Mouse (Mus musculus): ENCODE results near the gene Ciao2a.
A peak's percentile ranks its signal among the peaks of the same experiment; 100 is the strongest.

The Ciao2a gene

GRCm38 (mm10) chr9:66120945-66121344 lies 5.5 kb upstream of the Ciao2a start:
- no peak for DNase-seq

GRCm38 (mm10) chr9:66121421-66121820 lies 5.0 kb upstream of the Ciao2a start:
- no peak for DNase-seq

GRCm38 (mm10) chr9:66123648-66124047 lies 2.8 kb upstream of the Ciao2a start:
- no peak for DNase-seq

DNA sequence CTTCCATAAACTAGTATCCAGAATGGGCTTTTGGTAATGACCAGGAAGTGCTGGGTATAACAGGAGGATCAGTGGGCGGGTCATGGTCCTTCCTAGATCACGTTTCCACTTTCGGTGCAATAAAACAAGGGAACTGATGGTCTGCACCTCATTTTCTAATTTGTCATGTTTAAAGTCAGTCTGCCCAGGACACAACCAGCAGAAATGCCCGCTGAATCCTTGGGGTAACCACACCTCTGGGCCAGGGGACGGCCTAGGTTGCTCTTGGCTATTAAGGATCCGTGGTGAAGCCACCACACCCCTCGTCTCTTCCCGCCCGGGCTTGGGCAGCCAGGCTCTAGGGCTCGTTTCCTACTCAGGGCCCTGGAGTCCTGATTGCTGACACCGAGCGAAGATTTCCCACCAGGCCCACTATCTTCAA lies 2.3 kb upstream of the Ciao2a start:
- DNase-seq: no peak

DNA sequence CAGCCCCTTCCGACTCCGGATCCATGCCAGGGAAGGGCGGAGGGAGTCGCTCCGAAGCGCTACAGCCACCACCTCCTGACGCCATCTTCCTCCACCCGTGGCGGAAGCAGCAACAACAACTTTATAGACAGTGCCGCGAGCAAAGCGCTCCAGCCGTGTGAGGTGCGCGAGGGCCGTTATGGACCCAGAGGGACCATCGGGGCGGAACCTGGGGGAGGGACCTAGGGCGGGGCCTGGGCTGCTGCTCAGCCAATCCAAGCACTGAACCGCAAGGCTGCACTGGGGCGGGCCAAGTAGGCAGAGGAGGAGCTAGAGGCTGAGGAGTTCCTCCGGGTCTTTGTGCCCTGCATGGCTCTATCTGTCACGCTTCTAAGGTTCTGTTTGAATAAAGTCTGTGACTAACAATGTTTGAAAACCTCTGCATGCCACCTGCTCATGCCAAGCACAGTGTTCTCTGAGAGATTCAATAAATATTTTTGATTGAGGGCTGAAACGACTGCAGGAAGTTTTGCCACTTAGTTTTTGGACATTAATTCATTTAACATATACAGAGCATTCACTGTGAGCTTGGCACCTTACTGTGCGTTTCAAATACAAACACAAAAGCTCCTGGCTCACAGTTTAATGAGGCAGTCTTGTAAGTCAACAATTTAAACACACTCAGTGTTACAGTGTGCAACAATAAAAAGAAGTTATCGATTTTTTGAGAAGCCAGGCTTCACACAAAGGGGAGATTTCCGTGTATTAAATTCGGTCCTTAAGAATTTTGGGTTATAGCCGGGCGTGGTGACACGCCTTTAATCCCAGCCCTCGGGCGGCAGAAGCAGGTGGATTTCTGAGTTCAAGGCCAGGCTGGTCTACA lies 1.5 kb upstream of the Ciao2a start:
- peak; percentile 99 for DNase-seq

DNA sequence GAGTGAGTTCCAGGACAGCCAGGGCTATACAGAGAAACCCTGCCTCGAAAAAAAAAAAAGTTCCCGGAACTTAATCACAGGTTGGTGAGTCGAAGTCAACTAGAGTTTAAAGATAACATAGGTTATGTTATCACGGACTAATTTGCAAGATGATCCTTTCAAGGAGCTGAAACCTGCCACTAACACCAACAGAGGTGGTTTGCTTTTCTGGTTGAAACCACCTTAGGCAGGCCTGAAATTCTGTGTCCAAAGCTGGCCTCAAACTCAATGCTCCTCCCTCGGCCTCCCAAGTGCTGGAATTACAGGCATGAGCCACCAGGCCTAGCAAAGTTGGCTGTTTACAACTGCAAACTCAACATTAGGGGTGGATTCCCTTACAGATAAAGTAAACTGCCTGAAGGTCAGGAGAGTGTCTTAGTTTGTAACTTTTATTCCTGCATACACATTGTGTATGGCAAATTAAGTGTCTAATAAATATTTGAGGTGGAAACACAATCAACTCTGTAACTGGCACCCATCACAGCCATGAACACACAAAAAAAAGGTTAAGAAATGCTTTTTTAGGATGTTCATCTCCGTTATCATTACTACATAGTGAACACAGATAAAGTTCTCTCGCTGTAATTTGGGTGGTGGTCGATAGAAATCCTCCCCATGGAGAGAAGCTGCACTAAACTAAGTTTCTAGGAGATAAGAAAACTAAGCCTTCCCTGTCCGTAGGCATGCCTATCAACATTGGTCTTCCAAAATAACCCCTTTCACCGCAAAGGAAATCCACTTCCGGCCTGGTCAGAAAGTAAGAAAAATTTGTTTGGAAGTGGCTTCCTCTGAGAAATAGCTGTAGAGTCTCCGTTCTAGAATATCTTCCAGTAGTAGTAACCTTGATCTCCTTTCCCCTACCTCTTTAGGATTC lies 612 bp upstream of the Ciao2a start:
- DNase-seq: no peak

- no peak for DNase-seq
Measured at GRCm38 (mm10) chr9:66127193-66127546, 759 bp downstream of the Ciao2a start.

GRCm38 (mm10) chr9:66127884-66128283 lies 1.5 kb downstream of the Ciao2a start:
- DNase-seq: no peak

- no peak for DNase-seq
Measured at GRCm38 (mm10) chr9:66131466-66131865, 5.1 kb downstream of the Ciao2a start.

DNA sequence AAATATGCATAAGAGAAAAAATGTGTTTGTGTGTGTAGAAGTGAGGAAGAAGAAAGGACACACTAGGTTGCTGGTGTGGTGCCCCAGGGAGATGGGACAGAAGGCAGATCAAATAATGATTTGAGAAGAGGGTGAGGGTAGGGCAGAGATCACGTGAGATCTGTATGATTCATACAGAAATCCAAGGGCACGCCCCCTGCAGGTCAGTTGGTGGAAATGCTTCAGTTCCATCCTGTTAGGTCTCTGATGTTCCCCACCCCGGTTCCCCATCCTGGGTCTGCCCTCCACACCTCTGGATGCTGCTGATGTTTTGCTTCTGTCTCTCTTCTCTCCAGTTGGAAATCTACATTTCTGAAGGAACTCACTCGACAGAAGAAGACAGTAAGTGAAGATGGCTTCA lies 9.6 kb downstream of the Ciao2a start:
- peak; percentile 22 to 46 for DNase-seq

GRCm38 (mm10) chr9:66138193-66138592 lies 11.8 kb downstream of the Ciao2a start:
- DNase-seq: no peak

DNA sequence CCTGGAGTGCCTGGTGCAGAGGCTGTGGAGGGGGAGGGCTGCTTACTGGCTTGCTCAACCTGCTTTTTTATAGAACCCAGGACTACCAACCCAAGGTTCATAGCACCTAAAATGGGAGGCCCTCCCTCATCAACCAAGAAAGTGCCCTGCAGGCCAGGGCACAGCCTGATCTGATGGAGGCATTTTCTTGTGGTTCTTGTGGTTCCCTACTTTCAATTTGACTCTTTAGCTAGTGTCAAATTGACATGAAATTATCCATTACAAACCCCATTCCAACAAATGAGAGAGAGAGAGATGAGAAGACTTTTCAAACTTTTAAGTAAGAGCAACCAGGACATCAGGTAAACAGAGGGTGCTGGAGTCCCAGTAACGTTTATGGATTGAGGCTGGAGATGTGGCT lies 15.9 kb downstream of the Ciao2a start:
- DNase-seq: no peak

- peak; percentile 75 to 78 for DNase-seq
Measured at GRCm38 (mm10) chr9:66144248-66144647, 17.8 kb downstream of the Ciao2a start.

GRCm38 (mm10) chr9:66146141-66146540 lies 19.7 kb downstream of the Ciao2a start:
- no peak for DNase-seq

- DNase-seq: no peak
Measured at GRCm38 (mm10) chr9:66152011-66152410, 25.6 kb downstream of the Ciao2a start.

GRCm38 (mm10) chr9:66153594-66153993 lies 27.2 kb downstream of the Ciao2a start:
- no peak for DNase-seq

- DNase-seq: no peak
Measured at GRCm38 (mm10) chr9:66154013-66154412, 27.6 kb downstream of the Ciao2a start.

GRCm38 (mm10) chr9:66155534-66155933 lies 29.1 kb downstream of the Ciao2a start:
- no peak for DNase-seq

DNA sequence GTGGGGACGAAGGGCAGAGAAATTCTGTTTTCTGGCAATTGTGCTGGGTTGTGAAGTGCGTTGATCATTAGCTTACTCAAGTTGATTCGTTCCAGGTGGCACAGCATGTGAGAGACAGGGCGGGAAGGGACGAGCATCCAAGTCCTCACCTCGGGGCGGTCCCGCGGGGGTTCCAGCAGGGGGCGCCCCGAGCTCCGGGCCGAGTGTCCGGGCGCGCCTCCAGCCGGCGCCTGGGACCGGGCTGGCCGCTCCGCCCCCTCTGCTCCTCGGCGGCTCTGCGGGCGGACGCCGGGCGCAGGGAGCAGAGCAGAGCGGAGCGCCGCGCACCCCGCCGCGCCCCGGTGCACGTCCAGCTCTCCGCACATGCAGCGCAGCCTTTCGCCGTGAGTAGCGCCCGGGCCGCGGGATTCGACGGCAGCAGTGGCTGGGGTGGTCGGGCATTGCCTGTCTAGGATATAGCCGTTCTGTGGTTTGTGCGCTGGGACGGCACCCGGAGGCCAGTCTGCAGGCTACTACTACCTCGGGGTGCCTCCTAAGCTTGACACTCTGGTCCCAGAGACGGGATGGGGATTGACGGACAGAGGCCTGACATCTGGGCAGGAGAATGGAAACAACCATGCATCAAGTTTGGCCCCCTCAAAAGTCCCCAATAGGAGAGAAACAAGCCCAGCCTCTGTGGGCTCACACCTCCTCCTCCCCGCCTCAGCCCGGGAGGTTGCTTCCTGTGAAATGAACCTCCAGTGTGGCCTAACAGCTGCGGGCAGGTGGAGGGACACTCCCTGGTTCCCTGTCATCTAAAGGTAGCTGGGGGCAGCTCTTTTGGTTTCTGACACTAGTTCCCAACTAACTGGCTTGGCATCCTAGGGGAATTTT lies 31.8 kb downstream of the Ciao2a start, which contains the start of gene Dapk2:
TSS of gene Dapk2 (plus strand) at position 266 of the 873 bp plus-strand sequence.
- peak; percentile 89 to 92 for DNase-seq

- DNase-seq: no peak
Measured at GRCm38 (mm10) chr9:66158885-66159430, 32.5 kb downstream of the Ciao2a start.

DNA sequence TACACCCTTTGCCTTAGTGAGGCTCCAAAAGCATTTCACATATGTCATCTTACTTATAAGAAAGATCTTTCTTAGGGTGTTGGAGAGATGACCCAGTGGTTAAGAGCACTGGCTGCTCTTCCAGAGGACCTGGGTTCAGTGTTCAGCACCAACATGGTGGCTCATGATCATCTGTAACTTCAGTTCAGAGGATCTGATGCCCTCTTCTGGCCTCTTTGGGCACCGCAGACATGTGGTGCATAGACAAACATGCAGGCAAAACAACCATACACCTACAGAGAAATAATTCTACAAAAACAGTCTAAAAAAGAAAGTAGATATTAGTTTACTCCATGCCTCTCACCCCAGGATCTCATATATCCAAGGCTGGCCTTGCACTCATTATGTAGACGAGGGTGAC lies 33.7 kb downstream of the Ciao2a start:
- DNase-seq: no peak

DNA sequence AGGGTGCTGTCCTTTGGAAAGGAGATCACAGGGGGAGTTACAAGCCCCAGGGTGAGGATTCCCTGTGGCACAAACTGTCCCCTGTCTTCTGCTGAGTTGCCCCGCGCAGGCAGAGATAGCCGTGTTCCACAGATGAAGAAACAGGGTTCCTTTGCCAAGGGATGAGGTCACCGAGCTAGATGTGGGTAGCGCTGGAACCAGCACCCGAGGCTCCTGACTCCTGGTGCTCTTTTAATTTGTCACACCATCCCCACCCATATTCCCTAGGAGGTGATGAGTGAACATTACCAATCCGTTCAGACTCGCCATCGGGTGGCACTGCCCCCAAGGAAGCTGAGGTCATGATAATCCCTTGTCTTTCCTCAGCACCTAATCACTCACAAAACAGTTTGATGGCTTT lies 36.6 kb downstream of the Ciao2a start:
- DNase-seq: no peak
